Mouse (Mus musculus): Measurements from ENCODE around the gene Mrpl33. TPM values are rescaled to one million over a fixed set of nuclear protein-coding genes. Genes with fewer than 3 reads are reported as not detected.
"Not testable (repeated sequence)": the region's sequence is repeated elsewhere in the genome, so short reads cannot be mapped to it uniquely, and the experiment has no call there.

Mrpl33 gene
- polyA plus RNA-seq, 1 experiment from 2014 or later, result 256 TPM

DNA sequence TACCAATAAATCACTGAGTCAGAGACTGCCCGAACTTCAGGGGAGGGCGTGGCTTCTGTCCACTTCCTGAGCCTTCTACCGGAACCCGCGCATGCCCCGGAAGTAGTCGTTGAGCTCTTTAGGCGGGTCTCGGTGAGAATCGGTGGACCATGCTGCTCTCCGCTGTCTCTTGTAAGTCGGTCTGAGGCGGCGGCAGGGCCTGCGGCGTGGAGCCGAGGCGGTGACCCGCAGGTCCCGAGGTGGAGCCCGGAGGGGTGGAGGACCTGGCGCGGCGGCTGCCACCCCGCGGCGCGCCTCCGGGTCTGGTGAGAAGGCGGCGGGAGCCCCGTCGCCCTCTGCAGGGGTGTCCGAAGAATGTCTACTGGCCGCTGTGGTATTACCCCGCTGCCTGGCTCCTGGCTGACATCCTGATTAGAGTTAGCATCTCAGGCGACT lies 17.1 kb downstream of the Mrpl33 start:
- Histone ChIP-seq H3K36me3 (peaks cover 34% of the 10 kb centered on the region), H3K27me3 (no peaks in the 10 kb centered on the region), H3K4me2 (peak overlapping the region; percentile 56), H3K9ac (replicated peaks) (peak overlapping the region; percentile 85), H3K9me3 (no peaks in the 10 kb centered on the region), H3K4me1 (replicated peaks) (peaks cover 12% of the 10 kb centered on the region), H3K4me3 (replicated peaks) (peak overlapping the region; percentile 81), H3K27ac (peak overlapping the region; percentile 91)
- WGBS, result under 1% methylated on average over 37 of the region's 37 CpGs
- ATAC-seq (ENCODE audit: insufficient number of reproducible peaks, insufficient read depth, low FRiP score, low TSS enrichment, low read depth), result peak; percentile 90

DNA sequence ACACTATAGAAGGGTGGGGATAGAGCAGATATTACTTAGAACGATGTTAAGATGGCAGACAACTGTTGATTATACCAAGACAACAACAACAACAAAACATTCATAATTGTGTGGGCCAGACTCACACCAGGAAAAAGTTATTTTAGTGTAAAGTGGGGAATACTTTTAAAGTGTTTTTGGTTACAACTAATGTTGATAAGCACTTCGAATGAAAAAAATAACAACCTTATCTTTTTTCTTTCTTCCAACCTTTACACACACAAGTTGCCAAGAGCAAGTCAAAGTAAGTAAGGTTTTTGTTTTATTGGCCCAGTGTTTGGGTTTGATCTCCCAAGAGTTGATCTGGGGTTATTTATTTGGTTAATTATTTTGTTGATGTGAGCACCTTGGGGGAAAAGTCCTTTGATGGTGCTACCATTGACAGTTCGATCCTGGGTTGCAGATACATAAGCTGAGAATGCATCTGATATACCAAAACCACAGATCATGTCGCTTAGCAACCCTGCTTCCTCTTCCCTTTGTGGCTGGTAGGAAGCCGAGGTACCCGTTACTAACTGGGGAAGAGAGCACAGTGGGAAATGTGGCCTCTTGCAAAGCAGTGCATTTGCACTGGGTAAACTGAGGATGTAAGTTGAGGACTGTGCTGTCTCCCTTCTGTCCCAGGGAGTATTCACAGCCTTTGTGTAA lies 17.7 kb downstream of the Mrpl33 start:
- Histone ChIP-seq H3K4me2 (peak overlapping the region; percentile 56), H3K9me3 (no peaks in the 10 kb centered on the region), H3K27me3 (no peaks in the 10 kb centered on the region), H3K36me3 (peaks cover 40% of the 10 kb centered on the region), H3K4me1 (replicated peaks) (peaks cover 12% of the 10 kb centered on the region), H3K27ac (peak overlapping the region; percentile 91), H3K9ac (replicated peaks) (peak overlapping the region; percentile 85), H3K4me3 (replicated peaks) (peak overlapping the region; percentile 81)
- ATAC-seq (ENCODE audit: insufficient number of reproducible peaks, insufficient read depth, low FRiP score, low TSS enrichment, low read depth), result no peak
- WGBS, result 62% methylated on average over 6 of the region's 6 CpGs

DNA sequence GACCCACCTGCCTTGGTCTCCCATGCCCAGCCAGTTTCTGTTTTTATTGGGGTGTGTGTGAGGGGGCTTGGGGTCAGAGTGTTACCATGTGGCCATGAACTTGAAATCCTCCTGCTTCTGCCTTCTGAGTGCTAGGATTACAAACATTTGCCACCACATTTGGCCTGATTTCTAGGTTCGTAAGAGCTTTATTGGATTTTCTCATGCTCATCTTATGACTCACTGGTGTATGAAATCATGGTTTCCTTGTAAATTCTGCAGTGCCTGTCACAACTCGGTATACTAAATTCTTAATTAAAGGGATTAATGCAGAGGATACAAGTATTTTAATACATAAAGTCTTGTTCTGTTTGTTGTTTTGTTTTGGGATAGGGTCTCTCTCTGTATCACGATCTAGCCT lies 23.6 kb downstream of the Mrpl33 start:
- H3K9me3 ChIP-seq, result no peaks in the 10 kb centered on the region
- no peak overlapping the region for H3K9ac ChIP-seq (replicated peaks)
- 95% methylated on average over 3 of the region's 3 CpGs for WGBS
- H3K4me1 ChIP-seq (replicated peaks), result 0 out of 2 replicates have a peak, but pooled peaks cover 3% of the 10 kb centered on the region
- peaks cover 77% of the 10 kb centered on the region for H3K36me3 ChIP-seq
- no peak overlapping the region for H3K4me3 ChIP-seq (replicated peaks)
- no peak overlapping the region for H3K27ac ChIP-seq
- no peaks in the 10 kb centered on the region for H3K27me3 ChIP-seq
- no peak for ATAC-seq (ENCODE audit: insufficient number of reproducible peaks, insufficient read depth, low FRiP score, low TSS enrichment, low read depth)
- no peak overlapping the region for H3K4me2 ChIP-seq

DNA sequence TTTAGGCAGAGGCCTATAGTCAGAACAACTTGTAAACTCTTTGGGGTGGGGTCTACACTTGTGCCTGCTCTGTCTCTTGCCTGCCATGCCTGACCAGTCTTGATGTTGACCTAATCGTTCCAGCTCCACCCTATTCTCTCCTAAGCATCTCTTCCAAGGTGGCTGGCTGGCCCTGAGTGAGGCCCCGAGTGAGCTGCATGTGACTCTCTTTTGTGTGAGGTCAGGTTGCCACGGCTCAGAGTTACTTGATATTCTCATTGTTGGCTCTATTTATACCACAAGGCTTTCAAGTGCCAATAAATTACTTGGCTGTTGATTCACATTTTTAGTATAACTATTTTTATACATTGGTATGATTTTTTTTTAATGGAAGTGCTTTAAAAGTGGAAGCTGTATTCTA lies 30.4 kb downstream of the Mrpl33 start:
- Histone ChIP-seq H3K4me2 (no peak overlapping the region), H3K36me3 (peaks cover 39% of the 10 kb centered on the region), H3K9me3 (no peaks in the 10 kb centered on the region), H3K9ac (replicated peaks) (no peak overlapping the region), H3K4me3 (replicated peaks) (no peak overlapping the region), H3K27ac (0 out of 2 replicates have a peak overlapping the region, but pooled peaks have one; percentile 23), H3K4me1 (replicated peaks) (peaks cover 13% of the 10 kb centered on the region), H3K27me3 (no peaks in the 10 kb centered on the region)
- 49% methylated on average over 3 of the region's 3 CpGs for WGBS
- ATAC-seq (ENCODE audit: insufficient number of reproducible peaks, insufficient read depth, low FRiP score, low TSS enrichment, low read depth), result no peak

DNA sequence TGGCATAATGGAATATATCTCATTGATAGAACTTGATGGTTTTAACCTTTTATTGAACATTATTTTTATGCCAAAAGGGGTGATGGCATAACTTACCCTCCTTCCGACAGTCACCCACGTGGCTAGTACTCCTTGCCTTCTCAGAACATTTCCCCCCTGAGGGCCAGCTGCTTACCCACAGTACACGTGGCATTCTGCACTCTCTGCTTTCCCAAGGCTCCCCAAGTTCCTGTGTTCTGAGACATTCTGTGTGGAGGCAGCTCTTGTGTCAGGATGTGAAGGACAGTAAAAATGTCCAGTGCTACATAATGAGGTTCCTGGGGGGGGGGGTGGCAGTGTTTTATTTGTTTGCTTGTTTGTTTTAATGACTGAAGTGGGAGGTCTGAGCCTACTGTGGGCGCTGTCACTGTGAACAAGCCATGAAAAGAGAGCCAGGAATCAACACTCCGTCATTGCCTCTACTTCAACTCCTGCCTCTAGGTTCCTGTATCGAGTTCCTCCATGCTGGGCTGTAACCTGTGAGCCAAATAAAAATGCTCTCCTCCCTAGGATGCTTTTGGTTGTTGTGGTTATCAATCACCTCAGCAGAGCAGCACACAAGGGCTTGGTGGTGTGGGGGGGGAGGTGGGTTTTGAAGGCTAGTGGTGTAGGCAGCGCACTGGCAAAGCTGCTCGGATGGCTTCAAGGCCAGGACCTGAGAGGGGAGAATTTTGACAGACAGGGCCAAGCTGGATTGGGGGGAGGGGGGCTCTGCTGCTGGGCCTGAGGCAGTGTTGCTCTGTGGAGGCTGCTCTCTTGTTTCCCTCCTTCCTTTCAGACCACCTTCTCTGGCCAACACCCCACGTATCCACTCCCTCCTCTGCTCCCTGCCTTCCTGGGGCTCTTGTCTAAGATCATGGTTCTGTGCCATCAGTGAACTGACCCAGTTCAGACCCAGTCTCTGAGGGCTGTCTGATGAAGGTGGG lies 31.1 kb downstream of the Mrpl33 start:
- Histone ChIP-seq H3K4me1 (replicated peaks) (peaks cover 13% of the 10 kb centered on the region), H3K4me3 (replicated peaks) (no peak overlapping the region), H3K36me3 (peaks cover 33% of the 10 kb centered on the region), H3K27me3 (no peaks in the 10 kb centered on the region), H3K27ac (no peak overlapping the region), H3K4me2 (no peak overlapping the region), H3K9ac (replicated peaks) (no peak overlapping the region), H3K9me3 (no peaks in the 10 kb centered on the region)
- no peak for ATAC-seq (ENCODE audit: insufficient number of reproducible peaks, insufficient read depth, low FRiP score, low TSS enrichment, low read depth)
- WGBS, result 44% methylated on average over 9 of the region's 9 CpGs

DNA sequence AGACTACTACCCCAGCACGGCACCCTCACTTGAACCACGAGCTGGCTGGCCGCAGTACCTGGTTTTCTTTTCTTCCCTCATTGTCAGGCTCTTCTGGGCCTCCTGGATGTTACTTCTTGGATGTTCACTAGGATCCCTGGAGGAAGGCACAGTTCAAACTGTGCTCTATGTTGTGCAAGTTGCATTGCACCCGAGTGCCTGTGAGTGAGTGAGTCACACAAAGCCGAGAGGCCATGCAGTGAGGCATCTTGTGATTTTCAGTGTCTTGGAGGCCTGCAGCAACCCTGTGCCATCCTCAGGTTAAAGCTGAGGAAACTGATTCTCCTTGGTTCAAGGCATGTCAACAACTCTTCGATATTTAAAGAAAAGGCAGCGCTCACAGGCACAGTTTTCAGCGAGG lies 31.8 kb downstream of the Mrpl33 start:
- peaks cover 28% of the 10 kb centered on the region; the same call in 1 of the 2 replicates for H3K36me3 ChIP-seq
- WGBS, result 86% methylated on average over 8 of the region's 8 CpGs
- no peaks in the 10 kb centered on the region for H3K27me3 ChIP-seq
- no peak overlapping the region for H3K4me2 ChIP-seq
- no peak overlapping the region for H3K4me3 ChIP-seq (replicated peaks)
- H3K9ac ChIP-seq (replicated peaks), result no peak overlapping the region
- no peaks in the 10 kb centered on the region for H3K9me3 ChIP-seq
- H3K27ac ChIP-seq, result no peak overlapping the region
- peaks cover 13% of the 10 kb centered on the region for H3K4me1 ChIP-seq (replicated peaks)
- ATAC-seq (ENCODE audit: insufficient number of reproducible peaks, insufficient read depth, low FRiP score, low TSS enrichment, low read depth), result no peak

DNA sequence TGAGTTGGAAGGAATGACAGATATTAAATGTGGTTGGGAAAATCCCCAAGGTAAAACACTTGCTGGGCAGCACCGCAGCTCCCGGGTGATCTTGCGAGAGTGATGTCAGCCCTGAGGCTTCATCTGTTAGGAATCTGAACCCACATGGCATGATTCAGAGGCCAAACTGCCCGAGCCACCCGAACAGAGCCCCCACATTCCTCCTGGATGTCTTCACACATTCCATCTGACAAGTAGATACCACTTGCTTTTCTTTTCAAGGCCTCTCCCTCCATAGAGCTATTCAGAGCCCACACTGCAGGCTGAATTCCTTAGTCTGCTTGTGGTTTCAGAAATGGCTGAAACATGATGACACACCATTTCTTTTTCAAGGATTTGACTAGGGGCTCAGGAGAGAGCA lies 33.3 kb downstream of the Mrpl33 start:
- Histone ChIP-seq H3K4me2 (no peak overlapping the region), H3K4me1 (replicated peaks) (peaks cover 13% of the 10 kb centered on the region), H3K36me3 (peaks cover 29% of the 10 kb centered on the region; the same call in 1 of the 2 replicates), H3K4me3 (replicated peaks) (no peak overlapping the region), H3K9ac (replicated peaks) (no peak overlapping the region), H3K27ac (no peak overlapping the region), H3K27me3 (no peaks in the 10 kb centered on the region), H3K9me3 (no peaks in the 10 kb centered on the region)
- peak; percentile 47; the same call in 1 of the 2 replicates for ATAC-seq (ENCODE audit: insufficient number of reproducible peaks, insufficient read depth, low FRiP score, low TSS enrichment, low read depth)
- 46% methylated on average over 5 of the region's 5 CpGs for WGBS

DNA sequence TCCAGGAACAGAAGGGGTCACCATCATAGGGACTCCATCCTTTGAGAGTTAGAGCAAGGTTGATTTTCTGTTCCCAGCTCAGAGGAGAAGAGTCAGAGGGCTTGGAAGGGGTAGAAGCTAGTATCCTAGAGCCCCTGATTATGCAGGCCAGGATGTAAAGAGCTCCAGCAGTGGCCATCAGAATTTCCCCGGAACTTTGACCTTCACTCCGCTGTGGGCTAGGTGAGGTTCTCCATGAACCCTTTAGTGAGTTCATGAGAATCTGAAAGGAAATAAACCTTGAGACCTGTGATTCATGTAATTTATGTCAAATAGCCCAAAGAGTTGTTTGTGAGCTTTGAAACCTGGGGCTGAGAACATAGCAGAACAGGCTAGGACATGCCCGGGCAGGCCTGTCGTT lies 34.4 kb downstream of the Mrpl33 start:
- Histone ChIP-seq H3K36me3 (peaks cover 27% of the 10 kb centered on the region; the same call in 1 of the 2 replicates), H3K4me1 (replicated peaks) (peaks cover 13% of the 10 kb centered on the region)
- not testable (repeated sequence) for H3K4me3 ChIP-seq (replicated peaks); H3K4me2 ChIP-seq; H3K9ac ChIP-seq (replicated peaks); H3K27me3 ChIP-seq; ATAC-seq (ENCODE audit: insufficient number of reproducible peaks, insufficient read depth, low FRiP score, low TSS enrichment, low read depth); H3K9me3 ChIP-seq; H3K27ac ChIP-seq
- WGBS, result 96% methylated on average over 4 of the region's 4 CpGs

DNA sequence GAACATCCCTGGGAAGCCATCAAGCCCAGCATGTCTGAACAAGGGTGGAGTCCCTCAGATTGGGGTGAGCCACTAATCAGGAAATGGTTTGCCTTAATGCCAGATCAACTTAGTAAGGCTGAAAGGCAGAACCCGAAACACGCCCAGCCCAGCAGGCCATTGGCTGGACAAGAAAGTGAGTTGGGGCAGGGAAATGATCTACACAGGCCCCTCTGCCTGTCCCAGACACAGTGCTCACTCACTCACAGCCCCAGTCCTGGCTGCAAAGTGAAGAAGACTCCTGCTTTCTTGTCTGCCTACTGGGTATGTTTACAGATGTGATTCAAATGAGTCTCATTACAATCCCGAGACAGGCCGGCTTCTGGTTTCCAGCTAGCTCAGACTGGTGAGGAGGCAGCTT lies 37.4 kb downstream of the Mrpl33 start:
- WGBS, result 64% methylated on average over 4 of the region's 4 CpGs
- H3K27me3 ChIP-seq, result no peaks in the 10 kb centered on the region
- peaks cover 14% of the 10 kb centered on the region; the same call in 1 of the 2 replicates for H3K36me3 ChIP-seq
- H3K4me2 ChIP-seq, result no peak overlapping the region
- ATAC-seq (ENCODE audit: insufficient number of reproducible peaks, insufficient read depth, low FRiP score, low TSS enrichment, low read depth), result no peak
- H3K4me1 ChIP-seq (replicated peaks), result peaks cover 4% of the 10 kb centered on the region
- no peak overlapping the region for H3K9ac ChIP-seq (replicated peaks)
- H3K27ac ChIP-seq, result no peak overlapping the region
- H3K4me3 ChIP-seq (replicated peaks), result no peak overlapping the region
- no peaks in the 10 kb centered on the region for H3K9me3 ChIP-seq

DNA sequence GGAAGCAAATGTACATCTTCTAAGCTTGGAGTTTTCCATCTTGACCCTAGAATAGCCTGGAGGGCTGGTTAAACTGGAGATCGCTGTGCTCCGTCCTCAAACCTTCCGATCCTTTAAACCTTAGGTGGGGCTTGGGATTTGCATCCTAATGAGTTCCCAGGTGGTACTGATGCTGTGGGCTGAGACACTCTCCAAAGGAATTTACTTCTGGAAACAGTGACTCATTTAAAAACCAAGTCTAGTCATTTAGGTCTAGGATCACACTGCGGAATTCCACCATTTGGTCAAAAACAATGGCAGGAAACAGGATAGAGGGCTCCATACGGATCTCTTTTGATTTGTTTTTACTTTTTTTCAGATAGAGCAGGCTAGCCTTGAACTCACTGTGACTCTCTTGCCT lies 37.9 kb downstream of the Mrpl33 start:
- 70% methylated on average over 5 of the region's 5 CpGs for WGBS
- H3K9ac ChIP-seq (replicated peaks), result no peak overlapping the region
- no peaks in the 10 kb centered on the region for H3K9me3 ChIP-seq
- no peaks in the 10 kb centered on the region for H3K27me3 ChIP-seq
- no peak for ATAC-seq (ENCODE audit: insufficient number of reproducible peaks, insufficient read depth, low FRiP score, low TSS enrichment, low read depth)
- H3K4me3 ChIP-seq (replicated peaks), result no peak overlapping the region
- no peak overlapping the region for H3K27ac ChIP-seq
- H3K4me2 ChIP-seq, result no peak overlapping the region
- H3K36me3 ChIP-seq, result peaks cover 11% of the 10 kb centered on the region; the same call in 1 of the 2 replicates
- no peaks in the 10 kb centered on the region for H3K4me1 ChIP-seq (replicated peaks)

DNA sequence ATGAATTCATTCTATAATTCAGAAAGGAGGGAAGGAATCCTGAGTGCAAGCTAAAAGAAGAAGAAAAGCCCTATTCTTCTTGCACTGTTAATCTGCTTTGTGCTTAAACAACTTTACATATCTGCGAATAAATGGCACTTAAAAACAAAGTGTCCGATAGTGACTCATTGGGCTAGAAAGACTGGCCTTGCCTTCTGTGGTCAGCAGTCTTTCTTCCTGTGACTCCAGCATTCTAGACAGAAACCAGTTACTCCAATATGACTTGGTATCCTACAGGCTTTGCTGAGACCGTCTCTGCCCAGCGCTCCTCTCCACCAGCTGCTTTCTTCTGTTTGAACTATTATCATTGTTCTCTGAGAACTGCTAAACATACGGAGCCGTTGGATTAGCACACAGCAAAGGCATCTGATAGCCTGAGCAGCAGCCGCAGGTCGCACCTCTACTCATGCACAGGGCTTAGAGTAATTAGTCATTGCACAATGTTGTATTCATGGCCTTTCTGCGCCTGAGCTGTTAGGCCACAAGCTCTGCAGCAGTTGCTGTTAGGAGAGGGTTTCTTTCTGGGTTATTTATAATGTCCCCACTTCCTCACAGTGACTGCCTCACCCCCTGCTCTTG lies 40.0 kb downstream of the Mrpl33 start:
- H3K27me3 ChIP-seq, result no peaks in the 10 kb centered on the region
- peaks cover 20% of the 10 kb centered on the region; the same call in 1 of the 2 replicates for H3K36me3 ChIP-seq
- no peak for ATAC-seq (ENCODE audit: insufficient number of reproducible peaks, insufficient read depth, low FRiP score, low TSS enrichment, low read depth)
- H3K27ac ChIP-seq, result no peak overlapping the region
- no peak overlapping the region for H3K9ac ChIP-seq (replicated peaks)
- 75% methylated on average over 9 of the region's 9 CpGs for WGBS
- no peaks in the 10 kb centered on the region for H3K4me1 ChIP-seq (replicated peaks)
- H3K9me3 ChIP-seq, result no peaks in the 10 kb centered on the region
- no peak overlapping the region for H3K4me3 ChIP-seq (replicated peaks)
- no peak overlapping the region for H3K4me2 ChIP-seq

Data from limb, embryonic 12.5 days (tissue).